11 mouse cellular contexts compared by ENCODE assay signal in genomic region chr11:106192241-106192640, GRCm38 (mm10). TPM values are rescaled to one million over a fixed set of nuclear protein-coding genes. Genes with fewer than 3 reads are reported as not detected.
DNase-seq lines count a peak whose midpoint lies in the region; ATAC-seq and TF ChIP-seq lines count a peak whose summit lies in the region.
"Had no signal": no experiment of that assay in that cellular context is flagged by ENCODE, and none has a peak within 500 bp of the region (broad histone marks: within the 10 kb centered on the region; RNA-seq: fewer than 3 reads in every experiment).

No protein-coding gene starts in this region.

- intact Hi-C loops in heart, adult 2 months (cut with DNase I): loop anchor here (2.0 to 10.0 kb wide), 2 partner anchors 31 to 107 kb away; partner anchors contain the start of genes Gm10840, Limd2 and Map3k3

- no peaks in the 10 kb centered on the region for H3K9me3 ChIP-seq in heart, embryonic 16.5 days (replicated peaks; ENCODE audit: control insufficient read depth, low read length)
- no peaks in the 10 kb centered on the region for H3K9me3 ChIP-seq in hindbrain, postnatal 0 days (ENCODE audit: low read length)
- H3K9me3 ChIP-seq in midbrain, embryonic 15.5 days: no peaks in the 10 kb centered on the region

- H3K79me2 ChIP-seq in heart, adult 2 months (replicated peaks; ENCODE audit: control insufficient read depth, insufficient read depth, low read length): no peaks in the 10 kb centered on the region

- no peaks in the 10 kb centered on the region; the same call in 1 of the 2 replicates for H3K36me3 ChIP-seq in heart, embryonic 16.5 days (ENCODE audit: control insufficient read depth, insufficient read depth)
- H3K36me3 ChIP-seq in heart, adult 2 months (ENCODE audit: control insufficient read depth, insufficient read depth, low read length): peaks cover 3% of the 10 kb centered on the region; the same call in 1 of the 2 replicates
- H3K36me3 ChIP-seq in hindbrain, postnatal 0 days (ENCODE audit: insufficient read depth, low read length): no peaks in the 10 kb centered on the region
- peaks cover 1% of the 10 kb centered on the region; the same call in 1 of the 2 replicates for H3K36me3 ChIP-seq in midbrain, embryonic 15.5 days (replicated peaks)

- H3K27me3 ChIP-seq in heart, embryonic 16.5 days (ENCODE audit: control insufficient read depth, insufficient read depth, low read length): no peaks in the 10 kb centered on the region
- no peaks in the 10 kb centered on the region for H3K27me3 ChIP-seq in heart, adult 2 months (ENCODE audit: control insufficient read depth, insufficient read depth, low read length)
- H3K27me3 ChIP-seq in hindbrain, postnatal 0 days (ENCODE audit: insufficient read depth, low read length): no peaks in the 10 kb centered on the region
- no peaks in the 10 kb centered on the region for H3K27me3 ChIP-seq in midbrain, embryonic 15.5 days (replicated peaks)

- ATAC-seq in heart, embryonic 16.5 days (replicated peaks; ENCODE audit: extremely low read depth, insufficient read depth, low FRiP score): no peak
- no peak for ATAC-seq in hindbrain, postnatal 0 days
- ATAC-seq in midbrain, embryonic 15.5 days (replicated peaks): no peak

- H3K4me2 ChIP-seq in heart, embryonic 16.5 days (ENCODE audit: low read depth, low read length): peak overlapping the region; percentile 73
- H3K4me2 ChIP-seq in hindbrain, postnatal 0 days (ENCODE audit: low read depth, low read length): peak overlapping the region; percentile 78
- H3K4me2 ChIP-seq in midbrain, embryonic 15.5 days: peak overlapping the region; percentile 56

- peak overlapping the region; percentile 70 for H3K9ac ChIP-seq in heart, embryonic 16.5 days (ENCODE audit: low read length)
- no peak overlapping the region for H3K9ac ChIP-seq in heart, adult 2 months (ENCODE audit: low read depth, low read length)
- H3K9ac ChIP-seq in hindbrain, postnatal 0 days (replicated peaks; ENCODE audit: low read length): no peak overlapping the region
- H3K9ac ChIP-seq in midbrain, embryonic 15.5 days: no peak overlapping the region

- H3K4me1 ChIP-seq in heart, embryonic 16.5 days (ENCODE audit: control insufficient read depth, insufficient read depth, low read length): peaks cover 13% of the 10 kb centered on the region
- peaks cover 4% of the 10 kb centered on the region; the same call in 1 of the 2 replicates for H3K4me1 ChIP-seq in heart, adult 2 months (ENCODE audit: control insufficient read depth, insufficient read depth, low read length)
- no peaks in the 10 kb centered on the region for H3K4me1 ChIP-seq in cortical plate, adult 2 months (ENCODE audit: control insufficient read depth, insufficient read depth, low read length)
- peaks cover 8% of the 10 kb centered on the region for H3K4me1 ChIP-seq in hindbrain, postnatal 0 days (ENCODE audit: insufficient read depth, low read length)
- peaks cover 12% of the 10 kb centered on the region for H3K4me1 ChIP-seq in midbrain, embryonic 15.5 days

- peak overlapping the region; percentile 57 for H3K4me3 ChIP-seq in heart, embryonic 16.5 days (ENCODE audit: low read length)
- H3K4me3 ChIP-seq in heart, adult 2 months: no peak overlapping the region
- H3K4me3 ChIP-seq in cortical plate, adult 2 months (ENCODE audit: insufficient read depth, low read length): peak overlapping the region; percentile 41; the same call in 1 of the 2 replicates
- peak overlapping the region; percentile 71 for H3K4me3 ChIP-seq in hindbrain, postnatal 0 days (ENCODE audit: low read length)
- H3K4me3 ChIP-seq in midbrain, embryonic 15.5 days: peak overlapping the region; percentile 57; the same call in 1 of the 2 replicates

- TF ChIP-seq CTCF in heart, adult 2 months (IDR thresholded peaks at IDR 0.05): no peak
- no peak for TF ChIP-seq CTCF in cortical plate, adult 2 months (IDR thresholded peaks at IDR 0.05; ENCODE audit: extremely low read depth, insufficient read depth, low read length)
- TF ChIP-seq CTCF in hindbrain, postnatal 0 days (IDR thresholded peaks at IDR 0.05; ENCODE audit: low read depth): no peak

- no peak overlapping the region for H3K27ac ChIP-seq in heart, embryonic 16.5 days (ENCODE audit: low read length)
- H3K27ac ChIP-seq in heart, adult 2 months: no peak overlapping the region
- no peak overlapping the region for H3K27ac ChIP-seq in cortical plate, adult 2 months (ENCODE audit: insufficient read depth, low read length)
- no peak overlapping the region for H3K27ac ChIP-seq in hindbrain, postnatal 0 days
- no peak overlapping the region for H3K27ac ChIP-seq in midbrain, embryonic 15.5 days

- TF ChIP-seq EP300 in heart, adult 2 months (IDR thresholded peaks at IDR 0.05; ENCODE audit: insufficient read depth, low read depth, low read length): no peak

- DNase-seq in heart, adult 2 months: no peak
- no peak for DNase-seq in hindbrain, postnatal 0 days (ENCODE audit: low spot score)
- DNase-seq in cerebellum, postnatal 4 days (ENCODE audit: low spot score in 2 of 2): no peak
- DNase-seq in thymus, postnatal 10 days (ENCODE audit: low spot score in 2 of 2): no peak
- no peak for DNase-seq in layer of hippocampus, postnatal 25 days (ENCODE audit: extremely low spot score in 1 of 2, low spot score in 1 of 2)
- DNase-seq: gastrocnemius, postnatal 25 days; thymus, adult 18-20 months had no signal

- WGBS in heart, embryonic 16.5 days: 51% methylated on average over 5 of the region's 5 CpGs
- 60% methylated on average over 5 of the region's 5 CpGs for WGBS in heart, adult 2 months
- WGBS in hindbrain, postnatal 0 days: 82% methylated on average over 5 of the region's 5 CpGs
- WGBS in midbrain, embryonic 15.5 days: 92% methylated on average over 5 of the region's 5 CpGs

- no peak for TF ChIP-seq POLR2A in heart, adult 2 months (IDR thresholded peaks at IDR 0.05; ENCODE audit: insufficient read depth, low read depth, low read length)
- no peak for TF ChIP-seq POLR2A in cortical plate, adult 2 months (IDR thresholded peaks at IDR 0.05; ENCODE audit: extremely low read depth, insufficient read depth, low read length)

RNA-seq across cellular contexts. Expression of gene Strada, which starts 9.7 kb away (rescaled TPM):
- 17.5 and 21.9 TPM in 2 replicates for polyA plus RNA-seq in heart, embryonic 16.5 days (2015; fragmentation: Nextera tagmentation; extraction: Ambion mirVana)
- 1 to 10 TPM; 6.2 to 7.0 TPM for total RNA-seq in heart, adult 2 months (2021)
- 16.9 and 21.8 TPM in 2 replicates for polyA plus RNA-seq in heart, adult 2 months (2012; rRNA removed)
- 51.9 and 55.2 TPM in 2 replicates for polyA plus RNA-seq in cortical plate, adult 2 months (2012; rRNA removed)
- total RNA-seq in hindbrain, postnatal 0 days (2014; rRNA removed): 34.1 and 39.2 TPM in 2 replicates
- polyA plus RNA-seq in hindbrain, postnatal 0 days (2015; fragmentation: Nextera tagmentation; extraction: Ambion mirVana): 23.6 and 25.0 TPM in 2 replicates
- polyA plus RNA-seq in midbrain, embryonic 15.5 days (2015; fragmentation: Nextera tagmentation; extraction: Ambion mirVana): 28.1 and 29.1 TPM in 2 replicates
- total RNA-seq in layer of hippocampus, postnatal 25 days (2021): 10 to 100 TPM; 27.1 to 33.4 TPM

RNA-seq across cellular contexts. Expression of gene Ccdc47, which starts 23.9 kb away (rescaled TPM):
- 101 and 110 TPM in 2 replicates for polyA plus RNA-seq in heart, embryonic 16.5 days (2015; fragmentation: Nextera tagmentation; extraction: Ambion mirVana)
- 10 to 100 TPM; 78.1 to 82.2 TPM for total RNA-seq in heart, adult 2 months (2021)
- polyA plus RNA-seq in heart, adult 2 months (2012; rRNA removed): 23.7 and 47.4 TPM in 2 replicates
- 68.3 and 83.3 TPM in 2 replicates for polyA plus RNA-seq in cortical plate, adult 2 months (2012; rRNA removed)
- total RNA-seq in hindbrain, postnatal 0 days (2014; rRNA removed): 15.2 and 16.9 TPM in 2 replicates
- polyA plus RNA-seq in hindbrain, postnatal 0 days (2015; fragmentation: Nextera tagmentation; extraction: Ambion mirVana): 85.2 TPM in 2 replicates
- polyA plus RNA-seq in midbrain, embryonic 15.5 days (2015; fragmentation: Nextera tagmentation; extraction: Ambion mirVana): 109 and 111 TPM in 2 replicates
- total RNA-seq in layer of hippocampus, postnatal 25 days (2021): 10 to 100 TPM; 84.9 to 93.9 TPM

RNA-seq across cellular contexts. Expression of gene Ddx42, which starts 24.5 kb away (rescaled TPM):
- 46.5 and 47.2 TPM in 2 replicates for polyA plus RNA-seq in heart, embryonic 16.5 days (2015; fragmentation: Nextera tagmentation; extraction: Ambion mirVana)
- total RNA-seq in heart, adult 2 months (2021): 10 to 100 TPM; 23.5 to 27.5 TPM
- 6.0 and 11.9 TPM in 2 replicates for polyA plus RNA-seq in heart, adult 2 months (2012; rRNA removed)
- polyA plus RNA-seq in cortical plate, adult 2 months (2012; rRNA removed): 41.6 and 43.7 TPM in 2 replicates
- total RNA-seq in hindbrain, postnatal 0 days (2014; rRNA removed): 34.1 and 38.1 TPM in 2 replicates
- polyA plus RNA-seq in hindbrain, postnatal 0 days (2015; fragmentation: Nextera tagmentation; extraction: Ambion mirVana): 61.9 and 62.0 TPM in 2 replicates
- 89.1 and 93.6 TPM in 2 replicates for polyA plus RNA-seq in midbrain, embryonic 15.5 days (2015; fragmentation: Nextera tagmentation; extraction: Ambion mirVana)
- 10 to 100 TPM; 64.5 to 74.1 TPM for total RNA-seq in layer of hippocampus, postnatal 25 days (2021)

RNA-seq across cellular contexts. Expression of gene Limd2, which starts 31.6 kb away (rescaled TPM):
- 95.5 and 107 TPM in 2 replicates for polyA plus RNA-seq in heart, embryonic 16.5 days (2015; fragmentation: Nextera tagmentation; extraction: Ambion mirVana)
- 1 to 10 TPM; 3.6 to 4.7 TPM for total RNA-seq in heart, adult 2 months (2021)
- 10.0 and 11.5 TPM in 2 replicates for polyA plus RNA-seq in heart, adult 2 months (2012; rRNA removed)
- 86.0 and 102 TPM in 2 replicates for polyA plus RNA-seq in cortical plate, adult 2 months (2012; rRNA removed)
- 72.2 and 80.6 TPM in 2 replicates for total RNA-seq in hindbrain, postnatal 0 days (2014; rRNA removed)
- polyA plus RNA-seq in hindbrain, postnatal 0 days (2015; fragmentation: Nextera tagmentation; extraction: Ambion mirVana): 120 and 124 TPM in 2 replicates
- 167 and 179 TPM in 2 replicates for polyA plus RNA-seq in midbrain, embryonic 15.5 days (2015; fragmentation: Nextera tagmentation; extraction: Ambion mirVana)
- total RNA-seq in layer of hippocampus, postnatal 25 days (2021): 100 to 1,000 TPM; 149 to 156 TPM

RNA-seq across cellular contexts. Expression of gene Gm10840, which starts 31.6 kb away (rescaled TPM):
- not detected in 2 replicates for polyA plus RNA-seq in heart, embryonic 16.5 days (2015; fragmentation: Nextera tagmentation; extraction: Ambion mirVana)
- not detected for total RNA-seq in heart, adult 2 months (2021)
- not detected in 2 replicates for polyA plus RNA-seq in heart, adult 2 months (2012; rRNA removed)
- not detected in 2 replicates for polyA plus RNA-seq in cortical plate, adult 2 months (2012; rRNA removed)
- not detected in 2 replicates for total RNA-seq in hindbrain, postnatal 0 days (2014; rRNA removed)
- not detected in 2 replicates for polyA plus RNA-seq in hindbrain, postnatal 0 days (2015; fragmentation: Nextera tagmentation; extraction: Ambion mirVana)
- 0.72 TPM in 1 of 2 replicates, not detected in the other for polyA plus RNA-seq in midbrain, embryonic 15.5 days (2015; fragmentation: Nextera tagmentation; extraction: Ambion mirVana)
- total RNA-seq in layer of hippocampus, postnatal 25 days (2021): not detected
- total RNA-seq: gastrocnemius, postnatal 25 days; monocyte, adult 5-6 weeks had no signal
